Mouse (Mus musculus) limb, embryonic 14.5 days (tissue): ENCODE measurements around the gene Sqor. TPM values are rescaled to one million over a fixed set of nuclear protein-coding genes. Genes with fewer than 3 reads are reported as not detected.

Experiments used
- ATAC-seq: fragments of 200-750 bp; cut with Nextera tagmentation; 2 replicates; pipeline ENCODE4 v1.8.0; 2017; ENCODE audit warnings: low read depth, moderate number of reproducible peaks, moderate TSS enrichment; ENCODE audit not compliant: low FRiP score
- DNase-seq: peaks from one replicate; pipeline ENCODE4 v3.0.0-alpha.2; 2015; ENCODE audit warnings: low spot score
- H3K27ac ChIP-seq: fragments of 300-500 bp; sonication (generic); replicated peaks from 2 replicates; pipeline ENCODE4 v1.5.1; 2014; ENCODE audit warnings: low read depth, mild to moderate bottlenecking, low read length, moderate library complexity, mixed read lengths
- H3K27me3 ChIP-seq: fragments of 300-500 bp; sonication (generic); 2 replicates; pipeline ENCODE4 v1.6.1; 2014; ENCODE audit warnings: low read length, mixed read lengths; ENCODE audit not compliant: control insufficient read depth, insufficient read depth
- H3K36me3 ChIP-seq: fragments of 300-500 bp; sonication (generic); 2 replicates; pipeline ENCODE4 v1.6.1; 2014; ENCODE audit warnings: mild to moderate bottlenecking, low read length, moderate library complexity, mixed read lengths; ENCODE audit not compliant: control insufficient read depth, insufficient read depth
- H3K4me1 ChIP-seq: fragments of 300-500 bp; sonication (generic); 2 replicates; pipeline ENCODE4 v1.6.1; 2014; ENCODE audit warnings: antibody characterized with exemption, low read length, mixed read lengths; ENCODE audit not compliant: control insufficient read depth, insufficient read depth
- H3K4me2 ChIP-seq: fragments of 300-500 bp; sonication (generic); replicated peaks from 2 replicates; pipeline ENCODE4 v1.6.1; 2014; ENCODE audit warnings: low read depth, mild to moderate bottlenecking, low read length, moderate library complexity; ENCODE audit not compliant: severe bottlenecking
- H3K4me3 ChIP-seq: fragments of 300-500 bp; sonication (generic); replicated peaks from 2 replicates; pipeline ENCODE4 v1.5.1; 2014; ENCODE audit warnings: low read length
- H3K9ac ChIP-seq: fragments of 300-500 bp; sonication (generic); 2 replicates; pipeline ENCODE4 v1.6.1; 2014; ENCODE audit warnings: mild to moderate bottlenecking, low read depth, low read length, moderate library complexity; ENCODE audit not compliant: severe bottlenecking
- H3K9me3 ChIP-seq: fragments of 300-500 bp; sonication (generic); 2 replicates; pipeline ENCODE4 v1.6.1; 2016; ENCODE audit warnings: low read length; ENCODE audit not compliant: control insufficient read depth
- POLR2A ChIP-seq: fragments of 200-500 bp; IDR thresholded peaks from 2 replicates; pipeline ENCODE4 v1.8.0; 2012; ENCODE audit warnings: inconsistent platforms, mild to moderate bottlenecking, moderate library complexity, borderline replicate concordance; ENCODE audit not compliant: insufficient read depth, insufficient read length; ENCODE audit errors: extremely low read depth
- WGBS: fragments of 180-500 bp; shearing (Covaris S2); extraction: QIAGEN DNeasy Blood & Tissue Kit; methylation state at CpG from one replicate; pipeline ENCODE4 v1.1.7; 2014; 5-methylcytosine and 5-hydroxymethylcytosine counted together
- polyA plus RNA-seq, 2 experiments: library from polyadenylated mRNA; depleted of rRNA in 1 of 2; stranded (reverse) in 1 of 2; unstranded in 1 of 2; fragments of >200 nt; fragmentation: Nextera tagmentation in 1 of 2; extraction: Ambion mirVana in 1 of 2; gene quantifications; 2 replicates each; pipeline versions ENCODE4 v1.2.1 to v1.2.3; 2012 to 2014

Sqor gene
- polyA plus RNA-seq, 2 experiments = 4.1 to 7.7 TPM

DNA sequence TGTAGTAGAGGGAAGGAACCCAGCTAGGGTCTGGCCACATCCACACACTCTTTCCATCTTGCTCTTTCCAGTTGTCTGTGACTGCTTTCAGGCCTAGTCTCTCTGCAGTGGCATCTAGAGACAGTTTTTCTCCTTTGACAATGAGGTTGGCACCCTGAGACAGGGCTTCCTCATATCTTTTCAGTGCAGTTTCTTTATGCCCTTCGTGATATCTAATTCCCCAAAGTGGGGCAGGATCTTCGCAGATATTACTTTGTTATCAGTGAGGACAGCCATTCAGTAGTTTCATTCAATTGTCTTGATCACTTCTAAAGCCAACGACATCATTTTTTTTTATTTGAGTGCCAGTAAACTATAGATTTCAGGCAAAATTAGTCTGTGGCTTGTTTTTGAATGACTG, 41.0 kb downstream of the Sqor start:
- H3K27me3 ChIP-seq = no peaks in the 10 kb centered on the region
- no peaks in the 10 kb centered on the region for H3K36me3 ChIP-seq
- H3K4me2 ChIP-seq = no peak overlapping the region
- DNase-seq = no peak
- no peak overlapping the region for H3K9ac ChIP-seq
- no peak overlapping the region for H3K27ac ChIP-seq
- no peaks in the 10 kb centered on the region for H3K4me1 ChIP-seq
- TF ChIP-seq POLR2A = no peak
- no peaks in the 10 kb centered on the region for H3K9me3 ChIP-seq
- H3K4me3 ChIP-seq = no peak overlapping the region
- no peak for ATAC-seq
- WGBS = 92% methylated on average over 3 of the region's 3 CpGs

DNA sequence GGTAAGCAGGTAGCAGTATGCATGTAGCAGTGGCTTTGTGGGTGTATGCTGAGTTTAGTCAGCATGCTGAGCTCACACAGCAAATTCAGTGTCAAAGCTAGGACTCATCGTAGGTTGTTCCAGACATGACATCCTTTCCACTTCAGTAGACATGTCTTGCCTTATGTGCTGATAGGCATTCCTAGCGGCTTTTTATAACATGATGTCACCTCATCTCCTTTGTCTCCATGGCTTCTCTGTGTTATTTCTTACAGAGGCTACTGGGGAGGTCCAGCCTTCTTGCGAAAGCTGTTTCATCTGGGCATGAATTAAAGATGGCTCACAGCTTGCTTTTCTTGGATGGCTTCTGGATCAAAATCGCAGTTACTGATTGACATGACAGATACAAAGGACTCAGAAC, 44.0 kb downstream of the Sqor start:
- H3K9me3 ChIP-seq = no peaks in the 10 kb centered on the region
- H3K4me2 ChIP-seq = no peak overlapping the region
- no peak for TF ChIP-seq POLR2A
- no peak overlapping the region for H3K9ac ChIP-seq
- H3K4me3 ChIP-seq = no peak overlapping the region
- H3K27ac ChIP-seq = no peak overlapping the region
- no peaks in the 10 kb centered on the region for H3K4me1 ChIP-seq
- no peaks in the 10 kb centered on the region for H3K27me3 ChIP-seq
- no peak for DNase-seq
- no peaks in the 10 kb centered on the region for H3K36me3 ChIP-seq
- 83% methylated on average over 4 of the region's 4 CpGs for WGBS
- no peak for ATAC-seq

GRCm38 (mm10) chr2:122816986-122817385, 51.9 kb downstream of the Sqor start:
- WGBS = 82% methylated on average over 2 of the region's 2 CpGs
- ATAC-seq (no peak), DNase-seq (no peak)
- Histone ChIP-seq H3K4me3 (no peak overlapping the region), H3K36me3 (no peaks in the 10 kb centered on the region), H3K9ac (no peak overlapping the region), H3K4me1 (no peaks in the 10 kb centered on the region), H3K9me3 (no peaks in the 10 kb centered on the region), H3K4me2 (no peak overlapping the region), H3K27ac (no peak overlapping the region), H3K27me3 (no peaks in the 10 kb centered on the region)
- no peak for TF ChIP-seq POLR2A

DNA sequence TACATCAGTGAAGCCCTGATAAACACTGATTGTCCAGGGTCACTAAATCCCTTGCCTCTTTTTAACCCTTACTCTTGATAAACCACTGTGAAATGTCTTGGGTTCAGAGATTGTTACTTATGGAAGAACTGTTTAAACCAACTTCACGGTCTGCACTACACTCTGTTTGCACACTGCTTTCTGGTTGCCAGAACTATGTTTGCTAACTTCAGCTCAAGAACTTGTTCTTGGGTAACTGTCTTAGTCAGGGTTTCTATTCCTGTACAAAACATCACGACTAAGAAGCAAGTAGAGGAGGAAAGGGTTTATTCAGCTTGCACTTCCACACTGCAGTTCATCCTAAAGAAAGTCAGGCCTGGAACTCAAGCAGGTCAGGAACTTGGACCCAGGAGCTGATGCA, 56.2 kb downstream of the Sqor start:
- TF ChIP-seq POLR2A = no peak
- H3K4me2 ChIP-seq = no peak overlapping the region
- H3K27ac ChIP-seq = no peak overlapping the region
- H3K9me3 ChIP-seq = no peaks in the 10 kb centered on the region
- no peak overlapping the region for H3K9ac ChIP-seq
- DNase-seq (no peak), ATAC-seq (no peak)
- H3K4me1 ChIP-seq = no peaks in the 10 kb centered on the region
- no peak overlapping the region for H3K4me3 ChIP-seq
- no peaks in the 10 kb centered on the region for H3K27me3 ChIP-seq
- 64% methylated on average over 2 of the region's 2 CpGs for WGBS
- no peaks in the 10 kb centered on the region for H3K36me3 ChIP-seq

GRCm38 (mm10) chr2:122825406-122826236, 60.6 kb downstream of the Sqor start:
- no peaks in the 10 kb centered on the region for H3K4me1 ChIP-seq
- peak overlapping the region; percentile 26; the same call in 1 of the 2 replicates for H3K4me2 ChIP-seq
- H3K9me3 ChIP-seq = no peaks in the 10 kb centered on the region
- no peak overlapping the region for H3K4me3 ChIP-seq
- WGBS = 28% methylated on average over 19 of the region's 19 CpGs
- ATAC-seq = peak; percentile 67
- TF ChIP-seq POLR2A = no peak
- no peaks in the 10 kb centered on the region for H3K36me3 ChIP-seq
- H3K9ac ChIP-seq = no peak overlapping the region
- H3K27me3 ChIP-seq = no peaks in the 10 kb centered on the region
- no peak overlapping the region for H3K27ac ChIP-seq
- DNase-seq = peak; percentile 77
